ENCODE assay signal across 34 mouse cellular contexts in genomic region chr9:37675287-37675686, GRCm38 (mm10). TPM values are rescaled to one million over a fixed set of nuclear protein-coding genes. Genes with fewer than 3 reads are reported as not detected.
DNase-seq lines count a peak whose midpoint lies in the region; ATAC-seq lines count a peak whose summit lies in the region.
"Had no signal": no experiment of that assay in that cellular context is flagged by ENCODE, and none has a peak within 500 bp of the region (broad histone marks: within the 10 kb centered on the region; RNA-seq: fewer than 3 reads in every experiment).

No protein-coding gene starts in this region.

- H3K27ac ChIP-seq in heart, embryonic 12.5 days (ENCODE audit: poor library complexity, severe bottlenecking), result no peak overlapping the region
- H3K27ac ChIP-seq: embryonic facial prominence, embryonic 10.5 days; forebrain, embryonic 15.5 days; heart, embryonic 15.5 days; hindbrain, embryonic 14.5 days; limb, embryonic 15.5 days; liver, embryonic 14.5 days; neural tube, embryonic 12.5 days had no signal

- ATAC-seq in frontal cortex, adult (ENCODE audit: low TSS enrichment), result peak; percentile 92
- no peak for ATAC-seq in heart, embryonic 12.5 days (ENCODE audit: insufficient number of reproducible peaks, low FRiP score)
- ATAC-seq: activated CD4-positive, CD25-positive, alpha-beta regulatory T cell, adult 4 months; forebrain, embryonic 15.5 days had no signal

- no peak overlapping the region for H3K9ac ChIP-seq in heart, embryonic 12.5 days
- H3K9ac ChIP-seq: forebrain, embryonic 15.5 days; heart, embryonic 15.5 days; hindbrain, embryonic 14.5 days; limb, embryonic 15.5 days; liver, embryonic 14.5 days; neural tube, embryonic 12.5 days had no signal

- H3K4me2 ChIP-seq in heart, embryonic 12.5 days, result no peak overlapping the region
- H3K4me2 ChIP-seq: forebrain, embryonic 15.5 days; heart, embryonic 15.5 days; hindbrain, embryonic 14.5 days; limb, embryonic 15.5 days; neural tube, embryonic 12.5 days had no signal

- no peaks in the 10 kb centered on the region for H3K27me3 ChIP-seq in heart, embryonic 12.5 days (replicated peaks)
- H3K27me3 ChIP-seq: forebrain, embryonic 15.5 days; heart, embryonic 15.5 days; limb, embryonic 15.5 days; neural tube, embryonic 12.5 days had no signal

- no peaks in the 10 kb centered on the region for H3K9me3 ChIP-seq in heart, embryonic 12.5 days (replicated peaks)
- H3K9me3 ChIP-seq: forebrain, embryonic 15.5 days; heart, embryonic 15.5 days; limb, embryonic 15.5 days; neural tube, embryonic 12.5 days had no signal

- DNase-seq in frontal cortex, postnatal 10 days (ENCODE audit: low spot score in 2 of 2), result no peak
- DNase-seq in layer of hippocampus, adult 9-11 months, result peak; percentile 51
- no peak for DNase-seq in layer of hippocampus, postnatal 36 days
- peak; percentile 61 to 68 for DNase-seq in right cerebral cortex, adult 2 months (ENCODE audit: low spot score in 2 of 2)
- no peak for DNase-seq in right cerebral cortex, postnatal 14 days
- peak; percentile 78 for DNase-seq in telencephalon, adult 2 months (ENCODE audit: low read depth, low spot score)
- DNase-seq: adrenal gland, postnatal 10 days; cerebellum, adult 11 months; cerebellum, adult 9-11 months; heart, postnatal 36 days; kidney, adult 8-10 months; kidney, postnatal 10 days; lung, postnatal 4 days; midbrain, embryonic 14.5 days; retina, postnatal 1 day; thymus, postnatal 14 days had no signal

- 76% methylated on average over 4 of the region's 4 CpGs for WGBS in heart, embryonic 12.5 days

- H3K4me3 ChIP-seq in heart, embryonic 12.5 days, result no peak overlapping the region
- H3K4me3 ChIP-seq: embryonic facial prominence, embryonic 10.5 days; forebrain, embryonic 15.5 days; heart, embryonic 15.5 days; limb, embryonic 15.5 days; neural tube, embryonic 12.5 days had no signal

- H3K4me1 ChIP-seq in heart, embryonic 12.5 days (replicated peaks), result no peaks in the 10 kb centered on the region
- H3K4me1 ChIP-seq: embryonic facial prominence, embryonic 10.5 days; heart, embryonic 15.5 days; limb, embryonic 15.5 days; neural tube, embryonic 12.5 days had no signal

- H3K36me3 ChIP-seq in heart, embryonic 12.5 days, result no peaks in the 10 kb centered on the region
- H3K36me3 ChIP-seq: embryonic facial prominence, embryonic 10.5 days; forebrain, embryonic 15.5 days; heart, embryonic 15.5 days; limb, embryonic 15.5 days; neural tube, embryonic 12.5 days had no signal

RNA-seq across cellular contexts. Expression of gene Panx3, which starts 6.3 kb away (rescaled TPM):
- total RNA-seq in layer of hippocampus, postnatal 36 days (2021), result not detected
- 0.14 TPM in 1 of 2 replicates, not detected in the other for polyA plus RNA-seq in heart, embryonic 12.5 days (2016; fragmentation: Nextera tagmentation; extraction: Ambion mirVana)
- total RNA-seq: common myeloid progenitor, adult 5-6 weeks; gastrocnemius, adult 18-20 months; gastrocnemius, postnatal 4 days; heart, adult 8-10 months; heart, postnatal 36 days; megakaryocyte-erythroid progenitor cell, adult 5-6 weeks had no signal
- polyA plus RNA-seq: activated CD4-positive, CD25-positive, alpha-beta regulatory T cell, adult 4 months; forebrain, embryonic 15.5 days; intestine, embryonic 14.5 days; liver, embryonic 14.5 days; midbrain, embryonic 14.5 days; neural tube, embryonic 12.5 days; spleen, adult 2 months had no signal

RNA-seq across cellular contexts. Expression of gene Tbrg1, which starts 18.2 kb away (rescaled TPM):
- total RNA-seq in layer of hippocampus, postnatal 36 days (2021), result 10 to 100 TPM; 48.1 to 48.3 TPM
- 151 and 162 TPM in 2 replicates for polyA plus RNA-seq in heart, embryonic 12.5 days (2016; fragmentation: Nextera tagmentation; extraction: Ambion mirVana)

RNA-seq across cellular contexts. Expression of gene Olfr160, which starts 40.8 kb away (rescaled TPM):
- not detected for total RNA-seq in layer of hippocampus, postnatal 36 days (2021)
- not detected in 2 replicates for polyA plus RNA-seq in heart, embryonic 12.5 days (2016; fragmentation: Nextera tagmentation; extraction: Ambion mirVana)
- total RNA-seq: adrenal gland, postnatal 10 days; common myeloid progenitor, adult 5-6 weeks; gastrocnemius, adult 18-20 months; gastrocnemius, postnatal 4 days; heart, adult 8-10 months; heart, postnatal 36 days; megakaryocyte-erythroid progenitor cell, adult 5-6 weeks had no signal
- polyA plus RNA-seq: embryonic facial prominence, embryonic 10.5 days; forebrain, embryonic 15.5 days; heart, embryonic 15.5 days; hindbrain, embryonic 14.5 days; intestine, embryonic 14.5 days; limb, embryonic 15.5 days; liver, embryonic 14.5 days; lung, embryonic 16.5 days; midbrain, embryonic 14.5 days; neural tube, embryonic 12.5 days; spleen, adult 2 months had no signal

Comparison
In these comparisons a context has a peak if more than half of its experiments do, and no peak if none do; other contexts are left out.
1. DNase-seq: peak in layer of hippocampus, adult 9-11 months (single experiment), right cerebral cortex, adult 2 months (2 of 2) and telencephalon, adult 2 months (single experiment); none in frontal cortex, postnatal 10 days (0 of 2), layer of hippocampus, postnatal 36 days (0 of 2) and right cerebral cortex, postnatal 14 days (single experiment).